Comparison of ENCODE assay signal across 9 mouse cellular contexts in the genomic region with DNA sequence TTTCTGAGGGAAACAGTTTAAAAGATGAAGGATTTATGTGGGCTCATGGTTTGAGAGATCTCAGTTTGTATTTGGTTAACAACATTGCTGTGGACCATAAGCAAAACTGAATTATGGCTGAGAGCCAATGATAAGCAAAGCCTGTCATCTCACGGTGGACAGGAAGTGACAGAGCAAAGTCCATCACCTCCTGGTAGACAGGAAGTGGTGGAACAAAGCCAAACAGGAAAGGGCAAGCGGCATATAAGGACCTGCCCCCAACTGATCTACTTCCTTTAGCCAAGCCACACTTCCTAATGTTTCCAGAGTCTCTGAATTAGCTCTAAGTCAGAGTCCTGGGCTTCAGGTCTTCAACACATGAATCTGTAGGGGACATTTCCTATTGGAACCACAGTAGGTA. TPM values are rescaled to one million over a fixed set of nuclear protein-coding genes. Genes with fewer than 3 reads are reported as not detected.
DNase-seq lines count a peak whose midpoint lies in the region; ATAC-seq and TF ChIP-seq lines count a peak whose summit lies in the region.
"Had no signal": no experiment of that assay in that cellular context is flagged by ENCODE, and none has a peak within 500 bp of the region (broad histone marks: within the 10 kb centered on the region; RNA-seq: fewer than 3 reads in every experiment).

No protein-coding gene starts in this region.

- no peak overlapping the region for H3K4me2 ChIP-seq in stomach, embryonic 14.5 days (replicated peaks; ENCODE audit: low read depth, low read length)
- no peak overlapping the region for H3K4me2 ChIP-seq in stomach, postnatal 0 days (replicated peaks; ENCODE audit: low read depth)
- peak overlapping the region; percentile 30; the same call in 1 of the 2 replicates for H3K4me2 ChIP-seq in liver, postnatal 0 days (ENCODE audit: low read depth, low read length)
- no peak overlapping the region for H3K4me2 ChIP-seq in midbrain, embryonic 16.5 days (ENCODE audit: low read length)
- H3K4me2 ChIP-seq in midbrain, embryonic 13.5 days (replicated peaks): no peak overlapping the region

- no peak overlapping the region for H3K27ac ChIP-seq in stomach, embryonic 14.5 days (ENCODE audit: low read length)
- H3K27ac ChIP-seq in stomach, postnatal 0 days (replicated peaks): no peak overlapping the region
- H3K27ac ChIP-seq in liver, postnatal 0 days (ENCODE audit: low read depth): peak overlapping the region; percentile 84
- H3K27ac ChIP-seq in midbrain, embryonic 16.5 days (ENCODE audit: low read length): no peak overlapping the region
- no peak overlapping the region for H3K27ac ChIP-seq in midbrain, embryonic 13.5 days

- TF ChIP-seq EP300 in stomach, postnatal 0 days (optimal IDR thresholded peaks at IDR 0.05): no peak
- TF ChIP-seq EP300 in liver, postnatal 0 days (IDR thresholded peaks at IDR 0.05; ENCODE audit: low read depth): peak; percentile 76

- no peak overlapping the region for H3K4me3 ChIP-seq in stomach, embryonic 14.5 days (ENCODE audit: low read depth, low read length)
- no peak overlapping the region for H3K4me3 ChIP-seq in stomach, postnatal 0 days (ENCODE audit: low read depth, low read length)
- no peak overlapping the region for H3K4me3 ChIP-seq in liver, postnatal 0 days (ENCODE audit: low read depth, low read length)
- no peak overlapping the region for H3K4me3 ChIP-seq in midbrain, embryonic 16.5 days (ENCODE audit: low read depth, low read length)
- H3K4me3 ChIP-seq in midbrain, embryonic 13.5 days (replicated peaks): no peak overlapping the region

- 0 out of 2 replicates have a peak, but pooled peaks cover 5% of the 10 kb centered on the region for H3K36me3 ChIP-seq in stomach, embryonic 14.5 days (ENCODE audit: control insufficient read depth, insufficient read depth, low read length)
- H3K36me3 ChIP-seq in stomach, postnatal 0 days (ENCODE audit: control insufficient read depth, insufficient read depth, low read length): no peaks in the 10 kb centered on the region
- H3K36me3 ChIP-seq in liver, postnatal 0 days (replicated peaks; ENCODE audit: insufficient read depth, low read length): peaks cover 8% of the 10 kb centered on the region
- no peaks in the 10 kb centered on the region for H3K36me3 ChIP-seq in midbrain, embryonic 16.5 days (ENCODE audit: control insufficient read depth, insufficient read depth, low read length)
- H3K36me3 ChIP-seq in midbrain, embryonic 13.5 days: no peaks in the 10 kb centered on the region

- 50% methylated on average over 2 of the region's 2 CpGs for WGBS in stomach, embryonic 14.5 days
- 44% methylated on average over 2 of the region's 2 CpGs for WGBS in stomach, postnatal 0 days
- WGBS in liver, postnatal 0 days (ENCODE audit: insufficient replicate concordance): 8% methylated on average over 2 of the region's 2 CpGs
- whole genome bisulfite sequencing in midbrain, embryonic 16.5 days: 81% methylated on average over 2 of the region's 2 CpGs
- WGBS in midbrain, embryonic 13.5 days: 84% methylated on average over 2 of the region's 2 CpGs

- no peak for DNase-seq in stomach, postnatal 0 days (ENCODE audit: low spot score)
- DNase-seq in kidney, adult 8-10 months: peak; percentile 32 to 55
- DNase-seq in liver, postnatal 0 days: peak; percentile 52
- no peak for DNase-seq in spleen, adult 18-20 months
- DNase-seq in layer of hippocampus, postnatal 14 days (ENCODE audit: low spot score in 2 of 2): no peak
- DNase-seq: forebrain, postnatal 0 days had no signal

- H3K9ac ChIP-seq in stomach, embryonic 14.5 days (replicated peaks; ENCODE audit: low read depth, low read length): no peak overlapping the region
- H3K9ac ChIP-seq in stomach, postnatal 0 days (ENCODE audit: low read length): no peak overlapping the region
- H3K9ac ChIP-seq in liver, postnatal 0 days (replicated peaks): no peak overlapping the region
- no peak overlapping the region for H3K9ac ChIP-seq in midbrain, embryonic 16.5 days (ENCODE audit: low read depth, low read length)
- H3K9ac ChIP-seq in midbrain, embryonic 13.5 days (replicated peaks): no peak overlapping the region
- H3K9ac ChIP-seq: forebrain, postnatal 0 days had no signal

- no peaks in the 10 kb centered on the region for H3K27me3 ChIP-seq in stomach, embryonic 14.5 days (ENCODE audit: control insufficient read depth, insufficient read depth, low read length)
- H3K27me3 ChIP-seq in stomach, postnatal 0 days (ENCODE audit: control insufficient read depth, insufficient read depth, low read length): no peaks in the 10 kb centered on the region
- no peaks in the 10 kb centered on the region for H3K27me3 ChIP-seq in liver, postnatal 0 days (ENCODE audit: insufficient read depth, low read length)
- H3K27me3 ChIP-seq in midbrain, embryonic 16.5 days (ENCODE audit: control insufficient read depth, insufficient read depth, low read depth, low read length): no peaks in the 10 kb centered on the region
- no peaks in the 10 kb centered on the region for H3K27me3 ChIP-seq in midbrain, embryonic 13.5 days

- ATAC-seq in stomach, embryonic 14.5 days (ENCODE audit: insufficient number of reproducible peaks, insufficient read depth, low FRiP score, low read depth): 0 out of 2 replicates have a peak, but pooled peaks have one; percentile 39
- ATAC-seq in stomach, postnatal 0 days (ENCODE audit: low FRiP score, low TSS enrichment): no peak; the same call in 1 of the 2 replicates
- ATAC-seq in liver, postnatal 0 days: peak; percentile 90
- no peak for ATAC-seq in midbrain, embryonic 16.5 days
- no peak for ATAC-seq in midbrain, embryonic 13.5 days
- ATAC-seq: forebrain, postnatal 0 days had no signal

- H3K9me3 ChIP-seq in stomach, embryonic 14.5 days (ENCODE audit: control insufficient read depth, low read depth, low read length): no peaks in the 10 kb centered on the region
- no peaks in the 10 kb centered on the region for H3K9me3 ChIP-seq in stomach, postnatal 0 days (ENCODE audit: control insufficient read depth, low read length)
- H3K9me3 ChIP-seq in liver, postnatal 0 days (ENCODE audit: low read length): no peaks in the 10 kb centered on the region
- no peaks in the 10 kb centered on the region for H3K9me3 ChIP-seq in midbrain, embryonic 16.5 days (replicated peaks; ENCODE audit: control insufficient read depth, low read length, poor library complexity, severe bottlenecking)
- H3K9me3 ChIP-seq in midbrain, embryonic 13.5 days: no peaks in the 10 kb centered on the region

- 0 out of 2 replicates have a peak, but pooled peaks cover 11% of the 10 kb centered on the region for H3K4me1 ChIP-seq in stomach, embryonic 14.5 days (ENCODE audit: control insufficient read depth, insufficient read depth, low read length)
- H3K4me1 ChIP-seq in stomach, postnatal 0 days (replicated peaks; ENCODE audit: control insufficient read depth, insufficient read depth): no peaks in the 10 kb centered on the region
- peaks cover 37% of the 10 kb centered on the region for H3K4me1 ChIP-seq in liver, postnatal 0 days (ENCODE audit: insufficient read depth)
- H3K4me1 ChIP-seq in midbrain, embryonic 16.5 days (ENCODE audit: control insufficient read depth, insufficient read depth, low read length): no peaks in the 10 kb centered on the region
- no peaks in the 10 kb centered on the region for H3K4me1 ChIP-seq in midbrain, embryonic 13.5 days (replicated peaks)

- TF ChIP-seq CTCF in stomach, postnatal 0 days (IDR thresholded peaks at IDR 0.05; ENCODE audit: low read depth): no peak
- TF ChIP-seq CTCF in liver, postnatal 0 days (IDR thresholded peaks at IDR 0.05; ENCODE audit: low read depth): no peak

RNA-seq across cellular contexts. Expression of a gene that starts 37.1 kb away (rescaled TPM):
- 12.1 and 12.4 TPM in 2 replicates for polyA plus RNA-seq in stomach, embryonic 14.5 days (2014; fragmentation: Nextera tagmentation; extraction: Ambion mirVana)
- 2.9 and 3.0 TPM in 2 replicates for polyA plus RNA-seq in stomach, postnatal 0 days (2015; fragmentation: Nextera tagmentation; extraction: Ambion mirVana)
- polyA plus RNA-seq in liver, postnatal 0 days (2015; fragmentation: Nextera tagmentation; extraction: Ambion mirVana): 8.3 and 10.0 TPM in 2 replicates
- 1.6 and 2.8 TPM in 2 replicates for polyA plus RNA-seq in midbrain, embryonic 16.5 days (2015; fragmentation: Nextera tagmentation; extraction: Ambion mirVana)
- polyA plus RNA-seq in midbrain, embryonic 13.5 days (2015; fragmentation: Nextera tagmentation; extraction: Ambion mirVana): 3.4 and 3.7 TPM in 2 replicates
- total RNA-seq in layer of hippocampus, postnatal 14 days (2021): 1 to 10 TPM; 4.0 to 4.4 TPM

Comparison
In these comparisons a context has a peak if more than half of its experiments do, and no peak if none do; other contexts are left out.
1. ATAC-seq: peak in stomach, embryonic 14.5 days (single experiment) and liver, postnatal 0 days (single experiment); none in stomach, postnatal 0 days (single experiment), midbrain, embryonic 16.5 days (single experiment) and midbrain, embryonic 13.5 days (single experiment).
2. DNase-seq: peak in kidney, adult 8-10 months (2 of 2) and liver, postnatal 0 days (single experiment); none in stomach, postnatal 0 days (single experiment), spleen, adult 18-20 months (0 of 2) and layer of hippocampus, postnatal 14 days (0 of 2).